Mouse (Mus musculus): ENCODE results near the gene Mlh1.

DNA sequence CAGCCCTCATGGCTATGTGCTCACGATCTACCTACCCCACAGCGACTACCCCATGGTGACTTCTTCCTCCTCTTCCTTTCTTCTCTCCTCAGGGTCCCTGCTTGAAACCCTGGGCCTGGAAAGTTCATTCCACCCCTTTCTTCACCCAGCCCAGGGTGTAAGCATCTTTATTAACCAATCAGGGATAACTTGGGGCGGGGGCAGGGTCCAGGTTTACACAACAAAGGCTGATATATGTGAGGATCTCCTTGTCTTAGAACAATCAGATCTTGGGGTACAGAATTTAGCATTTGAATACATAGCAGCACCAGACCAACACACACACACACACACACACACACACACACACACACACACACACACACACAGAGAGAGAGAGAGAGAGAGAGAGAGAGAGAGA is 13.5 kb upstream of the Mlh1 start:
- TF ChIP-seq POLR2A (IDR thresholded peaks at IDR 0.05; ENCODE audit: borderline replicate concordance, extremely low read depth, insufficient read depth, insufficient read length, poor library complexity, severe bottlenecking), result no peak
- no peak for TF ChIP-seq CTCF (IDR thresholded peaks at IDR 0.05; ENCODE audit: borderline replicate concordance, extremely low read depth, insufficient read depth, insufficient read length)

Data from brain, embryonic 14.5 days (tissue).